Mouse (Mus musculus): ENCODE data around the gene Nckap1l.
"Not testable (repeated sequence)": the region's sequence is repeated elsewhere in the genome, so short reads cannot be mapped to it uniquely, and the experiment has no call there.

Nckap1l gene

GRCm38 (mm10) chr15:103453551-103454218 is at the start of gene Nckap1l:
TSS of gene Nckap1l (plus strand) at chr15:103453794.
- no peak for DNase-seq (ENCODE audit: low read depth, low spot score)

DNA sequence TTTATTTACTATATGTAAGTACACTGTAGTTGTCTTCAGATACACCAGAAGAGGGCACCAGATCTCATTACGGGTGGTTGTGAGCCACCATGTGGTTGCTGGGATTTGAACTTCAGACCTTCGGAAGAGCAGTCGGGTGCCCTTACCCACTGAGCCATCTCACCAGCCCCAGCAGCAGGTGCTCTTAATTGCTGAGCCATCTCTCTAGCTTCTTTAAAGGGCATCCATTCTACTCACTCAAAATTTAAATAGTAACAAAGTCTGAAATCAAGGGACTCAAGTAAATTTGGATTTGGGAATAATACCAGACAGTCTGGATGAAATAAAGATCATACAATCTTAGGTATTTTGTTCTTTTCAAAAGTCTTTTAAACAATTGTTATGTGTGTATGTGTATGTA is 48.0 kb upstream of the Nckap1l start:
- not testable (repeated sequence) for DNase-seq (ENCODE audit: low read depth, low spot score)

- no peak for DNase-seq (ENCODE audit: low read depth, low spot score)
These were observed 26.6 kb upstream of the Nckap1l start for GRCm38 (mm10) chr15:103427017-103427416.

DNA sequence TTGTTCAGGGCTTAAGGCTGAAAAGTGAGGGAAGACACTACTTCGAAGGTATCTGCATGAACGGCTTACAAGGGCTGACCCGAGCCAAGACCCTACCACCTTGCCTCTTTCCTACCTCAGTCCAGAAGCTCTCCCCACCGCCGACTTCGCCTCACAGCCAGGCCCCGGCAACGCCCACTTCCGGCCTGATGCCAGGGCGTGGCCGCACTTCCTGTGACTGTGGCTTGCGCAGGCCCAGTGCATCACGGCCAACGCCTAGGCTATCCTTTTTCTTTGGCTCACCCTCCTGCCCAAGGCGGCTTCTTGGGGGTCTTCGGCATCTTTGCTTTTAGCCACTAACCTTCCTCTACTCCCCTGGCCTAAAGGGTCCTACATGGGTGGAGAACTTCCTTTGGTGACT is 23.4 kb upstream of the Nckap1l start, which contains the start of gene Gtsf1:
Gene Gtsf1 (minus strand): TSS at position 230 of the 400 bp plus-strand sequence.
- no peak for DNase-seq (ENCODE audit: low read depth, low spot score)

DNA sequence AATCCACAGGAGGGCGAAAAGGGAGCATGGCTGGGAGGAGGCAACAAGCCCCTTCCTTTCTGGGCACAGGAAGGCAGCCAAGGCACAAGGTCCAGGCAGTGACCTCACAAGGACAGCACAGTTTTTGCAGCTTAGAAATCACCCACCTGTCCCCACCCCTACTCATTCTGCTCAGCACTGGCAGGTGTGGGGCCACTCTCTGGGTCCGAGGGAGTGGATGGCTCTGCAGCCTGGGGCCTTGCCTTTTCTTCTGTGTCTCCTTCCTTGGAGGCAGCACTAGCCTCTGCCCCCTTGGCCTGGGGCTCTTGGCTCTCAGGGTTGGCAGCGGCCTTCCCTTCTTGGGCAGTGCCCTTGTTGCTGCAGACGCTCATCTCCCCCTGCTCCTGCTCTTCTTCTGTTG is 7.6 kb upstream of the Nckap1l start:
- not testable (repeated sequence) for DNase-seq (ENCODE audit: low read depth, low spot score)

GRCm38 (mm10) chr15:103448369-103448768 is 5.2 kb upstream of the Nckap1l start, which contains the start of gene Gtsf2:
TSS of gene Gtsf2 (minus strand) at chr15:103448469.
- DNase-seq (ENCODE audit: low read depth, low spot score), result no peak

GRCm38 (mm10) chr15:103454449-103454848 is 855 bp downstream of the Nckap1l start:
- no peak for DNase-seq (ENCODE audit: low read depth, low spot score)

DNA sequence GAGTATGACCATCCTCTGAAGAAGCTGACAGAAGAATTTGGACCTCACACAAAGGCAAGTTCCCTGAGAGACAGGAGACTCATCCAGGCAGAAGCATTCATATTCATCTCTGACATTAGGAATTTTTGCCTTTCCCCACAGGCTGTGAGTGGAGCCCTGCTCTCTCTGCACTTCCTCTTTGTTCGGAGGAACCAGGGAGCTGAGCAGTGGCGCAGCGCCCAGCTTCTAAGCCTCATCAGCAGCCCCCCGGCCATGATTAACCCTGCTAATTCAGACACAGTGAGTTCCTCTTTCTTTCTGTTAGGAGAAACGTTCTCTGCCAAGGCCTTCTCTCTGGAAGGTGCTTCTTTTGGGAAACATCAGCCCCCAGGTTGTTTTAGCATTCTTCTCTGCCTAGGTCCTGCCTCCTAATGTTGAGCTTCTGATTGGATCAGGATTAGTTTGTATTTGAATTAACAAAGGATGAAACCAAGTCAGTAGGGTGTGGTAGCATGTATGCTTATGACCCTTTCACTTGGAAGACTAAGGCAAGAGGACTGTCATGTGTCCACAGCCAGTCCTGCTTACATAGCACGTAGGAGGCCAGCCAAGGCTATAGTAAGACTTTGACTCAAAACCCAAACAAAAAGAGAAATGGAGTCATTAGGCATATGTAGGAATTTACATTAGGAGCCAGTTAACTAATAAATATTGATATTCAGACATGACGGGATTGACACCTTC is 9.1 kb downstream of the Nckap1l start:
- DNase-seq (ENCODE audit: low read depth, low spot score), result no peak

GRCm38 (mm10) chr15:103471488-103472194 is 18.0 kb downstream of the Nckap1l start:
- no peak for DNase-seq (ENCODE audit: low read depth, low spot score)

DNA sequence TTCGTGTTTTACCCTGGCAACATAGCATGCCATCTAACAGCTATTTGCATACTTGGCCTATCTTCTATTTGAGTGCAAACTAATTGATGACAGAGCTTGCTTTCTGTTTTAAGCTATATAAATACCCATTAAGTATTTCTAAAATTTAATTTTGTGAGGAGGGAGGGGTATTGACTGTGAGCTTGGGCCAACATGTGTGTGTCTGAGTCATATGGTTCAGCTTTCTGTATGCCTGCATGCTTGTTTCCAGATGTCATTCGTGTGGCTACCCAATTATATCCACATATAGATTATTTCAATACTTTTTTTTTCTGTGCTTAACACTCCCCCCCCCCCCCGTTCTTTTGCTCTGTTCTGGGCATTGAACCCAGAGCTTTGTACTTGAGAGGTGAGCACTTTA is 18.7 kb downstream of the Nckap1l start:
- DNase-seq (ENCODE audit: low read depth, low spot score), result no peak

- no peak for DNase-seq (ENCODE audit: low read depth, low spot score)
These were observed 19.6 kb downstream of the Nckap1l start for GRCm38 (mm10) chr15:103473182-103473581.

GRCm38 (mm10) chr15:103473769-103474168 is 20.2 kb downstream of the Nckap1l start:
- DNase-seq (ENCODE audit: low read depth, low spot score), result no peak

DNA sequence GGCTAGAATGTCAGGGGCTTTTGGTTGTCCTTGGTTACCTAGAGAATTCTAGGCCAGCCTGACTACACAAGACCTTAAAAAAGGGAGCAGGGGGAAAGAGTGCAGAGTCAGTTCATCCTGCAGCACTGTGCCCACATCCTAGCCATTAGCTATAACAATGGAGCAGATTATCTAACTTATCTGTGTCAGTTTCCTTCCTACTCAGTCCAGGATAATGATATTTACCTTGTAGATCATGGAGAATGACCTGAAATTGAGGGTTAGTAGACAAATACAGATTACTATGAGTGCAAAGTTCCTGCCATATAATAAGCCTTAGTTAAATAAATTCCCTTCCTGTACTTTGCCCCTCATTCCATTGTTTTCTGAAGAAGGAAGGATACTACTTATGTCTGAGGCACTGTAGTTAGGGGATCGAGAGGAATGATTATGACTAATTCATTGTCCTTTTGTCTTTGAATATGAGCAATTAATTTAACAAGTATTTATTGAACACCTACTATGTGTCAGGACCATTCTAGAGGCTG is 25.5 kb downstream of the Nckap1l start:
- no peak for DNase-seq (ENCODE audit: low read depth, low spot score)

GRCm38 (mm10) chr15:103480129-103480528 is 26.5 kb downstream of the Nckap1l start:
- DNase-seq (ENCODE audit: low read depth, low spot score), result no peak

DNA sequence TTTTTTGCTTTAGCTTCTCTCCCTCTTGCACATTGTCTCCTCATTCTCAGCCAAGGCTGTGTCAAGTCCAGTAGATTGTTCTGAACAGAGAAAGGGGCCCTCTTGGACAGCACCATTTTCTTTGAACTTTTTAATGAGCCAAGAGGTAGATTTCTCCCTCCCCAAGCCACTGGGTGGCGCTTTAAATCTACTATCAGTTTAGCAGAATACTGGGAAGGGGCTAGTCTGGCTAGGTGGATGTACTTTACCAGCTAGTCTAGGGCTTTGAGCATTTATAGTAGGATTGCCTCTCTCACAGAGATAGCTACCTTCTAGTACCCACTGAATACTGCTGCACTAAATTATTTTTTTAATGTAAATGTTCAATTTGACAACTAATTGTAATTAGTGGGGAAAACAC is 28.9 kb downstream of the Nckap1l start:
- DNase-seq (ENCODE audit: low read depth, low spot score), result no peak

DNA sequence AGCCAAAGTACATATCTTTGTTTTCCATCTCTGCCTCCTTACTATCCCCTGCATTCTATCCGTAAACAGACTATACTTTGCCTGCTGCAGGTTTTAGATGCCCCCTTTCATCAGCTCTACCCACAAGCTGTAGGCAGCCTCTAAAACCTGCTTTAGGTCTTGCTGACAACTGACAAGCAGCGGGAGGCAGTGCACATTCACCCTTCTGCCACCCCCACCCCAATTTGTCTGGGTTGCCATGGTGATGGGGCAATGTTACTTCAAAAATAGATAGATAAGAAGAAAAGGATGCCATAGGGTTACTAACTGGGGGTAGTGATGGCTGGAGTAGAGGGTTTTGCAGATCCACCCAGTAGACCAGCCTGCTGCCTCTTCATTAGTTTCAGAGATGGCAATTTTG is 30.9 kb downstream of the Nckap1l start:
- DNase-seq (ENCODE audit: low read depth, low spot score), result no peak

DNA sequence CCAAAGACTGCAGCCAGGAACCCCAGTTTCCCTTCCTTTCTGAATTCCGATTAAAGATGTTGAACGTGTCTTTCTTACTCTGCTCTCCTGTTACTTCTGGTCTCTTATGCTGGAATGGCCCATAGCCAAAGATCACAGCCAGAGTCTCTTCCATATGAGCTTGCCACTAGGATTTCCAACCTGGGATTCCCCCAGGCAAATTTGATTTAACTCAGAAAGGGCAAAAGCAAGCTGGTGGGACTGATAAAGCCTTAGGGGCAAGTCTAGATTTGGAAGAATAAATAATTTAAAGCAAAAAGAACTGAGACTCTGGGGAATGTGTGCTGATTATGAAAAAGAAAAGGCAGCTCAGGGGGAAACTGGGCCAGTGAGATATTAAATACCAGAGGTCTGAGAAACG is 31.5 kb downstream of the Nckap1l start:
- DNase-seq (ENCODE audit: low read depth, low spot score), result no peak

DNA sequence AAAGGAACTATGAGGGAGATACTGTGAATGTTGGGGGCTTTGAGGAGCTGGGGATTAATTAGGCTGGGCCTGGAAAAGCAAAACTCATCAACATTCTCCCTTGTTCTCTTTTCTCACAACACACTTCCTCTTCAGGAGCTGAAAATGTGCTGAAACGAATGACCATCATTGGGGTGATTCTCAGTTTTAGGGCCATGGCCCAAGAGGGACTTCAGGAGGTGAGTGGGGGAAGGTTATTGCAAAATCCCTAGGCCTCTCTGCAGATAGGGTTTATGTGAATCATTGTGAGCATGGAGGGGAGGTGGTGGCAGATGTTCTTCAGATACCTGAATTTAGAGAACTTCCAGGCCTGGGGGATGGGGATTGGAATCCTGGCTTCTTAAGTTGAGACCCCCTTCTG is 33.1 kb downstream of the Nckap1l start:
- DNase-seq (ENCODE audit: low read depth, low spot score), result no peak

- no peak for DNase-seq (ENCODE audit: low read depth, low spot score)
These were observed 34.7 kb downstream of the Nckap1l start for GRCm38 (mm10) chr15:103488336-103488735.

DNA sequence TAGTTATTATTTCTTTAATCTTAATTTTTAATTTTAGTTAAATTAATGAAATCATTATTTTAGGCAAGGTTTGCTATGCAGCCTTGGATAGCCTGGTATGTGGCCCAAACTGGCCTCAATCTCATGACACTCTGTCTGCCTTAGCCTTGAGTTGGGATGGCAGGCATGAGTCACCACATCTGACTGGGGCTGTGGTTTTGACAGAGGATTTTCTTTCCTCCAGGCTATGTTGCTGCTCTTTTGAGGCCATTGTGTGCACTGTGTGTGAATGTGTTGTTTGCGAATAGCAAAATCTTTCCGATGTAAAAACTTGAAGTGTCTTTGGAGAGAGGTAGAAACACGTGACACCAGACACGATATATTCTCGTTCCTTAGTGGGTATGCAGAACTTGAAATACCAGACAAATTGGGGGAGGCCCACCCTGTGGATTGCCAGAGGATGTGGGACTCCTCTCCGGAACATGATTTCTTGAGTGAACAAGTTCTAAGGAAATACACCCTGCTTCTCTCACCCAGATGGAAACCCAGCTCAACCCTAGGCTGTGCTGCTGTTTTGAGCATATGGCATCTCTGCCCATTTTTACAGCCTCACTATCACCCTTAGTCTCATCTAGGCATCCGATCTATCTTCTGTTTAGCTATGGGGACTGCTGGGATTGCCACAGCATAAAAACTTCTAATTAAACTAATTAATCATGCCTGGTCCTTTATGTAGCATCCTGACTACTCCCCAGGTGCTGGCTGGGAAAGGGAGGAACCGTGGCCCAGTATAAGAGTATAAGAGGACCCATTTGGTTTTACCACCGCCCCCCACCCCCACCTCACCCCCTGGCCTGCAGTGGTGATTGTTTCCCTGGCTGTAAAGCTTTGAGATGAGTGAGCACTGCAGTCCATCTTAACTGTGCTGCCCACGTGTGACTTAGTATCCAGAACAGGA is 42.9 kb downstream of the Nckap1l start:
- DNase-seq (ENCODE audit: low read depth, low spot score), result no peak

- no peak for DNase-seq (ENCODE audit: low read depth, low spot score)
These were observed 44.6 kb downstream of the Nckap1l start for GRCm38 (mm10) chr15:103498157-103498556.

All from c-Kit-negative CD71-positive TER-119-positive erythroid progenitor cells, embryonic 14.5 days (primary cell).